Mouse (Mus musculus) yolk sac, embryonic 10.5 days (tissue): ENCODE measurements around the gene Glis2.

Experiments
- DNase-seq: peaks from one replicate; pipeline ENCODE4 v3.0.0-alpha.2; 2017; ENCODE audit warnings: low spot score

Gene Glis2

GRCm38 (mm10) chr16:4639831-4640237 lies 45.3 kb downstream of the Glis2 start, which contains the start of the genes Vasn and Dnaja3:
Vasn (plus strand) TSS chr16:4639941.
Dnaja3 (plus strand) TSS chr16:4639989.
- peak; percentile 91 for DNase-seq

GRCm38 (mm10) chr16:4640267-4641005 lies 45.9 kb downstream of the Glis2 start:
- peak; percentile 59 for DNase-seq

- DNase-seq = peak; percentile 56
Measured at GRCm38 (mm10) chr16:4641119-4641838, 46.8 kb downstream of the Glis2 start.

- DNase-seq = peak; percentile 80
Measured at GRCm38 (mm10) chr16:4642190-4642589, 47.7 kb downstream of the Glis2 start.

GRCm38 (mm10) chr16:4642937-4643336 lies 48.4 kb downstream of the Glis2 start:
- no peak for DNase-seq

GRCm38 (mm10) chr16:4643670-4644419 lies 49.3 kb downstream of the Glis2 start:
- no peak for DNase-seq

- DNase-seq = no peak
Measured at GRCm38 (mm10) chr16:4645867-4646266, 51.4 kb downstream of the Glis2 start.

GRCm38 (mm10) chr16:4646831-4647230 lies 52.3 kb downstream of the Glis2 start:
- DNase-seq = no peak

- DNase-seq = no peak
Measured at GRCm38 (mm10) chr16:4647651-4648141, 53.2 kb downstream of the Glis2 start.

- DNase-seq = no peak
Measured at GRCm38 (mm10) chr16:4648416-4649023, 54.0 kb downstream of the Glis2 start.

GRCm38 (mm10) chr16:4649211-4649610 lies 54.7 kb downstream of the Glis2 start:
- no peak for DNase-seq

GRCm38 (mm10) chr16:4649692-4650091 lies 55.2 kb downstream of the Glis2 start:
- DNase-seq = no peak

GRCm38 (mm10) chr16:4650161-4650560 lies 55.6 kb downstream of the Glis2 start:
- DNase-seq = no peak

- DNase-seq = no peak
Measured at GRCm38 (mm10) chr16:4651081-4651480, 56.6 kb downstream of the Glis2 start.

GRCm38 (mm10) chr16:4651624-4652023 lies 57.1 kb downstream of the Glis2 start:
- DNase-seq = no peak

GRCm38 (mm10) chr16:4652707-4653416 lies 58.3 kb downstream of the Glis2 start:
- DNase-seq = no peak

GRCm38 (mm10) chr16:4654706-4655105 lies 60.2 kb downstream of the Glis2 start:
- DNase-seq = no peak

- DNase-seq = no peak
Measured at GRCm38 (mm10) chr16:4655251-4655734, 60.8 kb downstream of the Glis2 start.

GRCm38 (mm10) chr16:4655764-4656570 lies 61.5 kb downstream of the Glis2 start:
- DNase-seq = no peak

GRCm38 (mm10) chr16:4656571-4657081 lies 62.1 kb downstream of the Glis2 start:
- DNase-seq = no peak
